Mouse (Mus musculus): ENCODE results near the gene Atp6v1b1. TPM values are rescaled to one million over a fixed set of nuclear protein-coding genes. Genes with fewer than 3 reads are reported as not detected.

The Atp6v1b1 gene
- not detected in 2 replicates for polyA plus RNA-seq (2012; rRNA removed)

GRCm38 (mm10) chr6:83742761-83743160 lies at the start of gene Atp6v1b1:
Gene Atp6v1b1 (plus strand): TSS chr6:83742990.

GRCm38 (mm10) chr6:83711067-83711675 lies 31.6 kb upstream of the Atp6v1b1 start, which contains the start of gene Vax2:
Gene Vax2 (plus strand): TSS chr6:83711264.

DNA sequence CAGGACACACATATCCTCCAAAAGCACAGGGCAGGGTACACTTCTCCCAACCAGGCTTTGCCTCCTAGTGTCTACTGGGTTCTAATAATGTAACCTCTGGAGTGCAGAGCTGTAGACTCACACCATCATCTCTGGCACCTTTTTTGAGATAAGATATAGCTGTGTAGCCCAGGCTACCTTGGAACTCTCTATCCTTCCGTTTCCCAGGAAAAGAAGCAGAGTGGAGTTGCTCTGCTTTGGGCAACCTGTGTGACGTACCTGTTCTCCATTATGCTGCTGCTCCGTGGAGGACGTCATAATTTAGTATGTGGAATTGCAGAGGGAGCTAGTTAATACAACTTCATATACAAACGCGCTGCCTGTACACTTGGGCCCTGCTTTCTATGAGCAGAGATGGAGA lies 19.6 kb downstream of the Atp6v1b1 start, which contains the start of gene Ankrd53:
TSS of gene Ankrd53 (plus strand) at position 301 of the 400 bp plus-strand sequence.

DNA sequence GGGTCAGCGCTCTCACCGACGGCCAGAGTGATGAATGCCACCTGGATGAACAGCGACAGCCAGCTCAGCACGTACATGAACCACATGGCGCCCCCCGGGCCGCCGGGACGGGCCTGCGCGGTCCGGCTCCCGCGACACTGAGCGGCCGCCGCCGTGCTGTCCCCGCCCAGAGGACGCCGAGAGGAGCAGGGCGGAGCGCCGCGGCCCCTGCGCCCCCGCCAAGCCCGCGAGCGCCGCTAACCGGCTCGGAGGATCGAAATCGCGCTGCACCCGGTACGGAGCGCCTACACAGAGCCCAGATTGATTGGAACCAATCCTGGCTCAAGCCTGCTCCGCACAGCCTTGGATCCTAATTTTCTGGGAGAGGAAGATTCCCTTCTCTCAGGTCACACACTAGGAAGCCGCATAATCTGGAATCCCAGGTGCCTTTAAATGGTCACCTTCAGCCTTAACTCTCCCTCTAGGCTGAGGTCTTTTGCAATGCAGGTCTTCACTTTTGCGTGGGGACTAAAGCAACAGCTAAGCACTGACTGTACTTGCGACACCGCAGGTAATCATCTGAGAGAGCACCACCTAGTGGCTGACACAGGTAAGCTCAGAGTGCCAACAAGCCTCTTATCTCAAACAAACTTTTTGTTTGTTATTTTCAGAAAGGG lies 33.0 kb downstream of the Atp6v1b1 start, which contains the start of gene Tex261:
TSS of gene Tex261 (minus strand) at position 176 of the 656 bp plus-strand sequence.

GRCm38 (mm10) chr6:83794760-83795296 lies 52.0 kb downstream of the Atp6v1b1 start, which contains the start of gene Nagk:
Gene Nagk (plus strand): TSS chr6:83794982.

Other genes with a start within 250 kb of the Atp6v1b1 start
- 30.7 and 40.6 TPM in 2 replicates for gene Dguok, start 236.0 kb upstream of the Atp6v1b1 start, polyA plus RNA-seq (2012; rRNA removed)
- 1,877 and 1,909 TPM in 2 replicates for gene Actg2, start 206.7 kb upstream of the Atp6v1b1 start, polyA plus RNA-seq (2012; rRNA removed)
- 10.4 and 13.1 TPM in 2 replicates for gene Stambp, start 170.3 kb upstream of the Atp6v1b1 start, polyA plus RNA-seq (2012; rRNA removed)
- not detected in 2 replicates for gene Clec4f, start 86.8 kb upstream of the Atp6v1b1 start, polyA plus RNA-seq (2012; rRNA removed)
- gene Cd207, start 65.1 kb upstream of the Atp6v1b1 start, polyA plus RNA-seq (2012; rRNA removed), result 0.07 and 0.12 TPM in 2 replicates
- not detected in 2 replicates for gene Vax2, start 31.7 kb upstream of the Atp6v1b1 start, polyA plus RNA-seq (2012; rRNA removed)
- not detected in 2 replicates for gene Ankrd53, start 19.7 kb downstream of the Atp6v1b1 start, polyA plus RNA-seq (2012; rRNA removed)
- 82.1 and 116 TPM in 2 replicates for gene Tex261, start 32.8 kb downstream of the Atp6v1b1 start, polyA plus RNA-seq (2012; rRNA removed)
- gene Nagk, start 52.0 kb downstream of the Atp6v1b1 start, polyA plus RNA-seq (2012; rRNA removed), result 28.1 and 28.8 TPM in 2 replicates
- gene Paip2b, start 88.8 kb downstream of the Atp6v1b1 start, polyA plus RNA-seq (2012; rRNA removed), result 3.4 and 5.0 TPM in 2 replicates
- gene Zfp638, start 124.1 kb downstream of the Atp6v1b1 start, polyA plus RNA-seq (2012; rRNA removed), result 3.7 and 4.4 TPM in 2 replicates